9 mouse cellular contexts compared by ENCODE assay signal in the genomic region with DNA sequence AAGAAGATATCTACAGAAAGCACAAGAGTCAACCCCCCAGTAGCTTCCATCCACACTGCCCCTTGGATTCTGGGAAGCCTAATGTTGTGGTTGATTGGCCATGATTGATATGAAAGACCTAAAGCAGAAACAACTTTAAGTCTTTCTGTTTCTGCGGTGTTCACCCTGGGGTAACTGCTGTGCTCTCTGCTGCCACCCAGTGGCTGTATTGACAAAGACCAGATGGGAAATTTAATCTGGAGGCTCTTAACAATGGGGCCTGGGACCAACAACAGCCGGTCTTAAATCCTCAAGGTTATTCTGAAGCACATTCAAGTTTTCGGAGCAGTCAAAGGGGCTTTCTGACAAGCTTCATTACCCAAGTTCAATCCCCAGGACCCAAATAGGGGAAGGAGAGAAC. TPM values are rescaled to one million over a fixed set of nuclear protein-coding genes. Genes with fewer than 3 reads are reported as not detected.
A peak's percentile ranks its signal among the peaks of the same experiment; 100 is the strongest.
DNase-seq lines count a peak whose midpoint lies in the region; ATAC-seq lines count a peak whose summit lies in the region.
"Had no signal": no experiment of that assay in that cellular context is flagged by ENCODE, and none has a peak within 500 bp of the region (broad histone marks: within the 10 kb centered on the region; RNA-seq: fewer than 3 reads in every experiment).

No protein-coding gene starts in this region.

- 9% methylated on average over 3 of the region's 3 CpGs for WGBS in midbrain, embryonic 14.5 days
- WGBS in midbrain, embryonic 15.5 days, result 6% methylated on average over 3 of the region's 3 CpGs
- 1% methylated on average over 3 of the region's 3 CpGs for WGBS in kidney, embryonic 14.5 days
- WGBS in liver, embryonic 11.5 days, result 19% methylated on average over 3 of the region's 3 CpGs

- no peak overlapping the region for H3K27ac ChIP-seq in midbrain, embryonic 14.5 days (replicated peaks; ENCODE audit: low read depth, low read length)
- no peak overlapping the region for H3K27ac ChIP-seq in midbrain, embryonic 15.5 days
- H3K27ac ChIP-seq in kidney, embryonic 14.5 days (ENCODE audit: low read depth, low read length), result no peak overlapping the region
- no peak overlapping the region for H3K27ac ChIP-seq in liver, embryonic 11.5 days (ENCODE audit: low read depth, low read length)

- no peaks in the 10 kb centered on the region for H3K36me3 ChIP-seq in midbrain, embryonic 14.5 days (ENCODE audit: control insufficient read depth, insufficient read depth, low read length)
- no peaks in the 10 kb centered on the region for H3K36me3 ChIP-seq in midbrain, embryonic 15.5 days (replicated peaks)
- H3K36me3 ChIP-seq in kidney, embryonic 14.5 days (ENCODE audit: control insufficient read depth, insufficient read depth, low read length), result no peaks in the 10 kb centered on the region
- no peaks in the 10 kb centered on the region for H3K36me3 ChIP-seq in liver, embryonic 11.5 days (ENCODE audit: control insufficient read depth, insufficient read depth, low read length)

- no peaks in the 10 kb centered on the region for H3K9me3 ChIP-seq in midbrain, embryonic 14.5 days (ENCODE audit: control insufficient read depth, low read length)
- H3K9me3 ChIP-seq in midbrain, embryonic 15.5 days, result no peaks in the 10 kb centered on the region
- no peaks in the 10 kb centered on the region for H3K9me3 ChIP-seq in kidney, embryonic 14.5 days (ENCODE audit: control insufficient read depth, low read length)
- H3K9me3 ChIP-seq in liver, embryonic 11.5 days (ENCODE audit: control insufficient read depth, low read length), result no peaks in the 10 kb centered on the region

- no peak overlapping the region for H3K4me3 ChIP-seq in midbrain, embryonic 14.5 days (replicated peaks; ENCODE audit: low read depth, low read length)
- no peak overlapping the region for H3K4me3 ChIP-seq in midbrain, embryonic 15.5 days
- no peak overlapping the region for H3K4me3 ChIP-seq in kidney, embryonic 14.5 days (ENCODE audit: low read length)
- H3K4me3 ChIP-seq in liver, embryonic 11.5 days (ENCODE audit: low read depth, low read length), result no peak overlapping the region
- H3K4me3 ChIP-seq: erythroblast, embryonic 14.5 days had no signal

- peak; percentile 89 for DNase-seq in midbrain, embryonic 14.5 days
- DNase-seq in cerebellum, adult 9-11 months, result peak; percentile 27
- peak; percentile 77 for DNase-seq in gastrocnemius, adult 18-20 months (ENCODE audit: low spot score)
- DNase-seq in liver, embryonic 11.5 days (ENCODE audit: low spot score), result peak; percentile 69
- peak; percentile 66 for DNase-seq in retina, adult 2 months (ENCODE audit: low read depth, low spot score)
- peak; percentile 84 for DNase-seq in thymus, postnatal 25 days

- ATAC-seq in midbrain, embryonic 14.5 days (ENCODE audit: low FRiP score, low TSS enrichment), result no peak
- ATAC-seq in midbrain, embryonic 15.5 days (replicated peaks), result no peak
- ATAC-seq in kidney, embryonic 14.5 days (ENCODE audit: low FRiP score, low TSS enrichment), result 0 out of 2 replicates have a peak, but pooled peaks have one; percentile 38
- no peak for ATAC-seq in liver, embryonic 11.5 days (replicated peaks; ENCODE audit: low FRiP score)

- H3K4me1 ChIP-seq in midbrain, embryonic 14.5 days (ENCODE audit: control insufficient read depth, insufficient read depth, low read length), result no peaks in the 10 kb centered on the region
- H3K4me1 ChIP-seq in midbrain, embryonic 15.5 days, result no peaks in the 10 kb centered on the region
- peaks cover 7% of the 10 kb centered on the region; the same call in 1 of the 2 replicates for H3K4me1 ChIP-seq in kidney, embryonic 14.5 days (ENCODE audit: control insufficient read depth, insufficient read depth, low read length)
- H3K4me1 ChIP-seq in liver, embryonic 11.5 days (replicated peaks; ENCODE audit: control insufficient read depth, insufficient read depth, low read length), result no peaks in the 10 kb centered on the region

- no peak overlapping the region for H3K9ac ChIP-seq in midbrain, embryonic 14.5 days (replicated peaks; ENCODE audit: low read length)
- H3K9ac ChIP-seq in midbrain, embryonic 15.5 days, result no peak overlapping the region
- no peak overlapping the region for H3K9ac ChIP-seq in kidney, embryonic 14.5 days (ENCODE audit: low read depth, low read length)
- H3K9ac ChIP-seq in liver, embryonic 11.5 days (ENCODE audit: low read depth, low read length), result no peak overlapping the region

- H3K4me2 ChIP-seq in midbrain, embryonic 14.5 days (ENCODE audit: low read length), result no peak overlapping the region
- H3K4me2 ChIP-seq in midbrain, embryonic 15.5 days, result no peak overlapping the region
- no peak overlapping the region for H3K4me2 ChIP-seq in kidney, embryonic 14.5 days (replicated peaks; ENCODE audit: low read depth, low read length)
- no peak overlapping the region for H3K4me2 ChIP-seq in liver, embryonic 11.5 days

- no peaks in the 10 kb centered on the region for H3K27me3 ChIP-seq in midbrain, embryonic 14.5 days (ENCODE audit: control insufficient read depth, insufficient read depth, low read length)
- H3K27me3 ChIP-seq in midbrain, embryonic 15.5 days (replicated peaks), result no peaks in the 10 kb centered on the region
- no peaks in the 10 kb centered on the region for H3K27me3 ChIP-seq in kidney, embryonic 14.5 days (ENCODE audit: control insufficient read depth, insufficient read depth, low read length)
- H3K27me3 ChIP-seq in liver, embryonic 11.5 days (replicated peaks; ENCODE audit: control insufficient read depth, insufficient read depth, low read length), result no peaks in the 10 kb centered on the region

RNA-seq across cellular contexts. Expression of gene Myzap, which starts 24.0 kb away (rescaled TPM):
- polyA plus RNA-seq in midbrain, embryonic 14.5 days (2014; fragmentation: Nextera tagmentation; extraction: Ambion mirVana), result 1.3 and 2.2 TPM in 2 replicates
- 2.1 and 3.1 TPM in 2 replicates for polyA plus RNA-seq in midbrain, embryonic 15.5 days (2015; fragmentation: Nextera tagmentation; extraction: Ambion mirVana)
- total RNA-seq in gastrocnemius, adult 18-20 months (2021), result 1 to 10 TPM; 3.8 to 3.9 TPM
- polyA plus RNA-seq in kidney, embryonic 14.5 days (2014; fragmentation: Nextera tagmentation; extraction: Ambion mirVana), result 18.6 and 18.7 TPM in 2 replicates
- polyA plus RNA-seq in liver, embryonic 11.5 days (2014; fragmentation: Nextera tagmentation; extraction: Ambion mirVana), result 9.1 and 9.8 TPM in 2 replicates
- polyA plus RNA-seq: erythroblast, embryonic 14.5 days had no signal

Comparison
In these comparisons a context has a peak if more than half of its experiments do, and no peak if none do; other contexts are left out.
1. DNase-seq: peak in every context shown above with its lines; median percentile 89 in midbrain, embryonic 14.5 days; 84 in thymus, postnatal 25 days; 77 in gastrocnemius, adult 18-20 months; 69 in liver, embryonic 11.5 days; 66 in retina, adult 2 months; 27 in cerebellum, adult 9-11 months.